Mouse (Mus musculus) mouse embryonic stem cell (cell line): Measurements from ENCODE around the gene Rad51b.
"Not testable (repeated sequence)": the region's sequence is repeated elsewhere in the genome, so short reads cannot be mapped to it uniquely, and the experiment has no call there.

Experiments
- in situ Hi-C, 2 experiments: fragments of 300-500 bp; cut with MboI; formaldehyde crosslinking; loops; 1 replicate in 1 of 2; 3 replicates in 1 of 2; pipeline ENCODE4 v1.14.3; 2019 to 2020; ENCODE audit warnings: low sequenced_read_pairs in 2 of 2, low pct_unique_long_range_greater_than_20kb in 1 of 2, mixed read lengths in 1 of 2; ENCODE audit not compliant: unreplicated experiment in 1 of 2

Rad51b gene

GRCm38 (mm10) chr12:79297121-79297576 is at the start of gene Rad51b:
Gene Rad51b, plus strand, starts transcription at chr12:79297282.
- in situ Hi-C loops = no loop called here

- in situ Hi-C loops = no loop called here
Measured at GRCm38 (mm10) chr12:79248110-79248509, 49.0 kb upstream of the Rad51b start.

GRCm38 (mm10) chr12:79253294-79254053 is 43.6 kb upstream of the Rad51b start:
- in situ Hi-C loops = no loop called here

- in situ Hi-C loops = no loop called here
Measured at GRCm38 (mm10) chr12:79254975-79255374, 42.1 kb upstream of the Rad51b start.

GRCm38 (mm10) chr12:79260154-79260553 is 36.9 kb upstream of the Rad51b start:
- in situ Hi-C loops = no loop called here

GRCm38 (mm10) chr12:79261035-79261434 is 36.0 kb upstream of the Rad51b start:
- in situ Hi-C loops = no loop called here

GRCm38 (mm10) chr12:79272604-79273003 is 24.5 kb upstream of the Rad51b start:
- in situ Hi-C loops = no loop called here

- in situ Hi-C loops = no loop called here
Measured at GRCm38 (mm10) chr12:79279513-79280115, 17.5 kb upstream of the Rad51b start.

- in situ Hi-C loops = no loop called here
Measured at GRCm38 (mm10) chr12:79282595-79282994, 14.5 kb upstream of the Rad51b start.

GRCm38 (mm10) chr12:79292874-79293273 is 4.2 kb upstream of the Rad51b start:
- in situ Hi-C loops = no loop called here

- in situ Hi-C loops = no loop called here
Measured at GRCm38 (mm10) chr12:79296126-79296816, 811 bp upstream of the Rad51b start, which contains the start of gene Zfyve26. Gene Zfyve26, minus strand, starts transcription at chr12:79296304.

- in situ Hi-C loops = no loop called here
Measured at GRCm38 (mm10) chr12:79297884-79298636, 978 bp downstream of the Rad51b start.

GRCm38 (mm10) chr12:79301802-79302201 is 4.7 kb downstream of the Rad51b start:
- in situ Hi-C loops = no loop called here

GRCm38 (mm10) chr12:79305131-79305530 is 8.0 kb downstream of the Rad51b start:
- in situ Hi-C loops = no loop called here

- in situ Hi-C loops = no loop called here
Measured at GRCm38 (mm10) chr12:79306013-79306412, 8.9 kb downstream of the Rad51b start.

- in situ Hi-C loops = no loop called here
Measured at GRCm38 (mm10) chr12:79313721-79314120, 16.6 kb downstream of the Rad51b start.

- in situ Hi-C loops = no loop called here
Measured at GRCm38 (mm10) chr12:79317339-79317738, 20.3 kb downstream of the Rad51b start.

GRCm38 (mm10) chr12:79320895-79321294 is 23.8 kb downstream of the Rad51b start:
- in situ Hi-C loops = no loop called here

- in situ Hi-C loops = not testable (repeated sequence)
Measured at GRCm38 (mm10) chr12:79322539-79322938, 25.5 kb downstream of the Rad51b start.
